Mouse (Mus musculus) ovary, postnatal 10 days (tissue): ENCODE data around the gene Gstp2.
A peak's percentile ranks its signal among the peaks of the same experiment; 100 is the strongest.
"Not testable (repeated sequence)": the region's sequence is repeated elsewhere in the genome, so short reads cannot be mapped to it uniquely, and the experiment has no call there.

Experiments
- DNase-seq: peaks from one replicate; pipeline ENCODE4 v3.0.0; 2022; ENCODE audit warnings: low spot score

The Gstp2 gene

DNA sequence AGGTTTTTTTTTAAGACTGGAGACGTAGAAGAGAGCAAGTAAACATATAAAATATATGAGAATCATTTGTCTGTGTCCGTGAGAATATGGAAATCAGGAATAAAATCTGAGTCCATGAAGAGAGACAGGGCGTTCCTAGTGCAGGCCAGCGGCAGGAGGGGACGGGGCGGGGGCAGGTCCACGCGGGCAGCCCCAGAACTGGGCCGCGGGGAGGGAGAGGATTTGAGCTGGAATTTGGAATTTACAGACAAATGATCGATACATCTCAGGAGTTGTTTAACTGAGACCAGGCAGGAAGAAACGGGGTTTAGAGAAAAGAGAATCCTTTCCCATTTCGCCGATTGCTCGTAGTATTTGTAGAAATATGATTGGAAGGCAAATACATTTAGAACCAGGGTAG, 24.5 kb upstream of the Gstp2 start:
- no peak for DNase-seq

DNA sequence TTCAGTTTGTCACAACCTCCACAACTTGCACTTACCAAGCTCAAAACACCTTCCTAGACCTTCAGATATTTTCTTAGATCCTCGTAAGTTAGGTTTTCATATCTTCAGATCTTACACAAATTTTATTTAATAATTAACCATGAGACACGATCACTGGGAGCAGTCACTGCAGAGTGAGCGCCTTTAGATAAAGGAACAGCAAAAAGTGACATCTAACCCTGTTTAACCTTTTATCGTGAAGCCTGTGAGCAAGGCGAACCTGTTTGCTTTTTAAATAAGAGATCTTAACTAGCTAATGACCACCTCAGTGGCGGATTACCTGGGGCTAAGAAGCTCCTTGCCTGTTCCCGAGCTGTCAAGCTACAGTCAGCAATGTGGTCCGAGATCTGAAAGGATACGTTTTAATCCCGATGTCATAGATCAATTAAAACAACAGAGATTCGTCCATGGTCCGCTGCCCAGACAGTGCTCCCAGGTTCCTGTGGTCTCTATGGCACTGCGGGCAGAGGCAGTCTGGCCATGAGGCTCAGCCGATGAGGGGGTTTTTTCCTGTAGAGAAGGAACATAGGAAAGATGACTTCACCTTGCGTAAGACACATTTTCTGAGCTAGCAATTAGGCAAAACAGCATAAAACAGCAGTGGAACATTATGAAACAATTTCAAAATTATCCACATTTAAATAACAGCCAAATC, 23.0 kb upstream of the Gstp2 start:
- DNase-seq, result no peak

DNA sequence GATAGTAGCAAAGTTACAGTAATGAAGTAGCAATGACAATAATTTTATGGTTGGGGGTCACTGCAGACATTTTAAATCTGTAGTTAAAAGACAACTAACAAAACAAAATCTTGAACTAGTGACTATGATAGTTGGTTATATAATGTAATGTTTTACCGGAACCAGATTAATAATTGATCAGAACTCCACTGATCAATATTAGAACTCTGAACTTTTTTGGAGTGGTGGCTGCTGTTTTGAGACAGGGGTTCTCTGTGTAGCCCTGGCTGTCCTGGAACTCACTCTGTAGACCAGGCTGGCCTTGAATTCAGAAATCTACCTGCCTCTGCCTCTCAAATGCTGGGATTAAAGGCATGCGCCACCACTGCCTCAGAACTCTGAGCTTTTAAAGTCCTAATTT, 22.4 kb upstream of the Gstp2 start:
- DNase-seq, result not testable (repeated sequence)

DNA sequence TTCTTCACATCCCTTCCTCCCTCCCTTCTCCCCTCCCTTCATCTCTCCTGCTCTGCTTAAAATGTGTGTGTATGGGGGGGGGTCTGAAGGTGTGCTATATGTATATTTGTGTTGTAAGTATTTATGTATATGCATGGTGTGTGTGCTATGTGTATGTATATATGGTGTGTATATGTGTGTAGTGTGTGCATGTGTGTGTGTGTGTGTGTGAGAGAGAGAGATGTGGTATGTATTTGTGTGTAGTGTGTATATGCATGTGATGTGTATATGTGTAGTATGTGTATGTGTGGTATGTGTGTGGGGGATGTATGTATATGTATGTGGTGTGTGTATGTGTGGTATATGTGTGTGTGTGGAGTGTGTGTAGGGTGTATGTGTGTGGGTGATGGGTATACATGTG, 21.1 kb upstream of the Gstp2 start:
- DNase-seq, result no peak

DNA sequence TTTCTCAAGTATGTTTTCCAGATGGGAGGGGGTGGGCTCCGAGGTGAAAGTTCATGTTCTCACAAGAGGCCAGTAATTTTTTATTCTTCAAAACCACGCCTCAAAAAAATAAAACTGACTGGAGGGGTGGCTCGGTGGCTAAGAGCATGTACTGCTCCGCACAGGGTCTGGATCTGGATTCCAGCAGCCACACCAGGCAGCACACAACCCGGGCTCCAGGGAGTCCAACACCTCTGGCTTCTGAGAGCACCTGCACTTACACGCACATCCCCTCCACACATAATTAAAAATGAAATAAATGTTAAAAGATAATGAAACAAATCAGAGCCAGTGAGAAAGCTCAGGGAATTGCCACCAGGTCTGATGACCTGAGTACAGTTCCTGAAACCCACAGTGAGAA, 20.5 kb upstream of the Gstp2 start:
- DNase-seq, result no peak

DNA sequence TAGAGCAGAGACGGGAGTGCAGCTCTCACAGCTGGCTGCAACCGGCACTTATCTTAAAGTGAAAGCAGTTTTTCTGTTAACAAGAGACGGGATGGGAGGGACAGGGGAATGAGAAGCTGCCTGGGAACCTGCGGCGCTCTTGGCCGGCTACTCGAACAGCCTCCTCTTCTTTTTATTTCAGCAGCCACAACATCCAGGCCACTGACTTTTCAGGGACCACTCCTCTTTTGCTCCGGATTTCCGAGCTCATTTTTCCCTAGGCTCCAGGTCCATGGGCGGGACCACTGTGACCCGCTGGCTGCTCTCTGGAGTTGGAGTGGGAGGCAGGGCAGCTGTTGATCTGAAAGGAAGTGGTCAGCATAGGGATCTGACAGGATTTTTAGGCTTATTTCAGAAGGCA, 18.7 kb upstream of the Gstp2 start:
- not testable (repeated sequence) for DNase-seq

DNA sequence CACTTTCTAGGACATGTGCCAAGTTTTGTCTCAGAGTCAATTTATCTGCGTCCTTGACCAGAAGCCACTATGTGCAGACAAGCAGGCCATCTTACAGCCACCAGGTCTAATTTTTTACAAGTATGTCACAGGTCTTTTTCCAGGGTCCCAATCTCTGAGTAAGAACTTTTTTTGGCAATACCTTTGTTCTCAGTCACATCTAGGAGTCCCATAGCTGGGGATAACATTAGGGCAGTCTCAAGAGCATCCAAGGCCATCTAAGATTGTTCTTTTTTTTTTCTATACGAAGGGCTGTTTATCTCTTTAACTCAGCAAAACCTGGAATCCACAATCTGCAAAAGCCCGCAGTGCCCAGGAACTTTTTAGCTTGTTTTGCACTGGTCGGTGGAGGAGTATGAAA, 17.5 kb upstream of the Gstp2 start:
- not testable (repeated sequence) for DNase-seq

DNA sequence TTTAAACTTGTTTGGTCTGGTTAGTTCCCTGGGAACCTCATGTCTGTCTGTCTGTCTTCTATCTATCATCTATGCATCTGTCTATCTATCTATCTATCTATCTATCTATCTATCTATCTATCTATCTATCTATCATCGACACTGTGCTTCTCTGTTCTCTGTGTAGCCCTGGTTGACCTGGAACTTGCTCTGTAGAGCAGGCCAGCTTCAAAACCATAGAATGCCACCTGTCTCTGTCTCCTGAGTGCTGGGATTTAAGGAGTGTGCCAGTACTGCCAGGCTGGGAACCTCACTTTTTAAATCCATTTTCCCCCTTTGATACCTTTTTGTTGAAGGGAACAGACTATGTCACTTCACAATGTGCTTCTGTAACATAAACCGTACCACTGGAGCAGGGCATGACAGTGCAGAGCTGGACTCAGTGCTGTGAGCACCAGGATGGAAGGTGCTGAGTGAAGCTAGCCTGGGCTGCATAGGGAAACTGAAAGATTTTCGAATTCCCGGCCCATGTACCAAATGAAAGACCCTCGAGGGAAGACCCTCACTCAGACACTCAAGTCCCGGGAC, 15.2 kb upstream of the Gstp2 start:
- DNase-seq, result no peak

DNA sequence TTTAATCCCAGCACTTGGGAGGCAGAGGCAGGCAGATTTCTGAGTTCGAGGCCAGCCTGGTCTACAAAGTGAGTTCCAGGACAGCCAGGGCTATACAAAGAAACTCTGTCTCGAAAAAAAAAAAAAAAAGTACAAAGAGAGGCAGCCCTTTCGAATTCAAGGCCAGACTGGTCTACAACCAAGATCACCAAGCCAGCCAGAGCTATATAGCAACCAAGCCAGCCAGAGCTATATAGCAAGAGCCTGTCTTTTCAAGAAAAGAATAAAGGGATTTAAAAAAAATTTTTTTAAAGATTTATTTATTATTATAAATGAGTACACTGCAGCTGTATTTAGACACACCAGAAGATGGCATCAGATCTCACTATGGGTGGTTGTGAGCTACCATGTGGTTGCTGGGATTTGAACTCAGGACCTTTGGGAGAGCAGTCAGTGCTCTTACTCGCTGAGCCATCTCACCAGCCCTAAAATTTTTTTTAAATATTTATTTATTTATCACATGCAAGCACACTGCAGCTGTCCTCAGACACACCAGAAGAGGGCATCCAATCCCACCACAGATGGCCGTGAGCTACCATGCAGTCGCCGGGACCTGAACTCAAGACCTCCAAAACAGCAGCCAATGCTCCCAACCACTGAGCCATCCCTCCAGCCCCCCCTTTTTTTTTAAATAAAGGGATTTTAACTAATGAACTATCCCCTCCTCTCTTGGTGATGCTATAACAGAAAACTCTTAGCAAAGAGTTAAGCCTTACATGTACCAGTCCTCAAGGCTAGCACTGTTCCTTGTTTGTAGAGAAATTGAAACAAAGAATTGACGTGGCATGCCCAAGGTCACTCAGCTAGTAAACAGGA, 14.4 kb upstream of the Gstp2 start:
- DNase-seq, result not testable (repeated sequence)

DNA sequence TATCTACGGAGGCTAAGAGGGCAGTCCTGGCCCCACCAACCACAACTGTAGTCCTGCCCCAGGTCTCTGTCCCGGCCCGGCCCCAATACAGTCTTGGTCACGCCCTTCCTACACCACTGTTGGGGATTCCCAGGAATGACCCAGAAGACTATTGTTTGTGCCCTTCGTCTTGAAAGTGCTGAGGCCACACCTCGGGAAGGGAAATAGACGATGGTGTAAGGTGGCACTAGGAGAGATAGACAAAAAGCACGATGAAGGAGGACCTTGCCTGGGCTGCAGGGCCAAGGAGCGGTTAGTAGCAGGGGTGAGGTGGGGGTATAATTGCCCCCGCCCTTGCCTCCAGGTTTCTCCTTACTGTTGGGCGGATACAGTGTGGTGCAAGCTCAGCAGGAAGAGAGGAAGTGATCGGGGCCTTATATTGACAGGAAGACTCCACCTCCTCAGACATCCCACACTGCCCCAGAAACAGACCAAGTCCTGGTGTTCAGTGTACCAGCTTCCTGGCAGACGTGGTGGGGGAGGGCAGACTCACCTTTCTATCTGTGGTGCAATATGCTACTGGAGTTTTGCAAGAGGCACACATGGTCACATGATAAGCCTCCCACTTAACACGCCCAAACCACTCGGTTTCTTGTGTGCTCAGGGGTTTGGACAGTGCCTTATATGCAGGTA, 13.4 kb upstream of the Gstp2 start, which contains the start of gene Gstp3:
Gene Gstp3, minus strand, starts transcription at position 501 of the 672 bp plus-strand sequence.
- no peak for DNase-seq

DNA sequence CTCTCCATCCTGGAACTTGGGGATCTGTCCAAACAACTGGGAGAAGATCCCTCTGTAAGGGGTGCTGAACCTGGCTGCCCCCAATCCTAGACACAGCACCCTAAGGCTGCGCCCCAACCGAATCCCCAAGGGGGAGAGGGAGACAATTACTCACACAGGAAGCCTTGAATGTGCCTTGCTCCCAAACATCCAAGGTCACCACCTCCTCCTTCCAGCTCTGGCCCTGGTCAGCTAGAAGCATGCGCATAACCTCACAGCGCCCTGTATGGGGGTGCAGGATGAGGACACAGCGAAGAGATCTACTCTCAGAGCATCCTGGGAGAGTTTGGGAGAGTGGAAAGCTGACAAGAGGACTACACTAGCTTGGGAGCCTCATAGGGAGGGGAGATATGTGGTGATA, 12.8 kb upstream of the Gstp2 start:
- no peak for DNase-seq

DNA sequence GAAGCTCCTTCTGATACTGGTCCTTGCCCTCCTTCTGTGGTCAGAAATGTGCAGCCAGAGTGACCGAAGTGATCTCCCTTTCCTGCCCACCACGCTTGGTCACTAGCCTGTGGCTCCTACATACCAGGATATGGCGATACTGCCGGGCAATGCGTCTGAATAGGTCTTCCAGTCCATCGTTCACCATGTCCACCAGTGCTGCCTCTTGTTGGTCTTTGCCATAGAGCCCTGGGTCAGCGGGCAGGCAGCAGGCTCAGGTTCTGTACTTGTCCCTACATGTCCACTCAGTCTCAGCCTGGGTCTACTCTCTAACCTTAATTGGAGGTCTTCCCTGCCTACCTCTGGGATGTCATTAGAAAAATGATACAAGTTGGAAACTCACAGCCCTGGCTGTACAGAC, 12.1 kb upstream of the Gstp2 start:
- no peak for DNase-seq

DNA sequence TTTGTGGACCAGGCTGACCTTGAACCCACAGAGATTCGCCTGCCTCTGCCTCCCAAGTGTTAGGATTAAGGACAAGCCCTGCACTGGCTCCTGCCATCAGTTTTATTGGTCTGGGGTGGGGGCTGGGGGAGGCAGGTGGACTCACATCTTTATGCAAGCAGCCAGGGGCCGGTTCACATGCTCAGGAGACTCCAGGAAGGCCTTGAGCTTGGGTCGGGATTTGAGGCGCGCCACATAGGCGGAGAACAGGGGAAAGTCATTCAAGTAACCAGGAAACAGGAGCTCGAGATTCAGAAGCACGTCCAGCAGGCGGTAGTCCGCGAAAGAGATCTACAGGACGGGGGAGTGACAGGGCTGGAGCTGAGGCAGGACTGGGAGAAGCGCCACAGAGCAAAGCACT, 11.6 kb upstream of the Gstp2 start:
- DNase-seq, result no peak

DNA sequence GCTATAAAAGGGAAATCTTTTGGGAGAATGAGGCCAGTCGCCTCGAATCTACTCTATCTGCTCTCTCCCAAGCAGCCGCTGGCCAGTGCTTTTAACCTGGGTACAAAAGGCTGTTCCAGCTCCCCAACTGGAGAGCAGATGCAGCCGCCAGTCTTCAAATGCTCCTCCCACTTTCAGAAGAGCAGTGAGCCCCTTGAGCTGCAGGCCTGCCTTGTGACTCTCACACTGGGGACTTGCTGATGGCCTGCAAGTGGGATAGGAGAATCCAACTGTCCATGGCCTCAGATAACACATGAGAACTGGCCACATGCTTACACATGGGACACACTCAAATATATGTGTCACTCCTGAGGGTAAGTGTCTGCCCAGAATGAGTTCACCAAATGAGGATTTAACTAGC, 10.9 kb upstream of the Gstp2 start:
- DNase-seq, result no peak

DNA sequence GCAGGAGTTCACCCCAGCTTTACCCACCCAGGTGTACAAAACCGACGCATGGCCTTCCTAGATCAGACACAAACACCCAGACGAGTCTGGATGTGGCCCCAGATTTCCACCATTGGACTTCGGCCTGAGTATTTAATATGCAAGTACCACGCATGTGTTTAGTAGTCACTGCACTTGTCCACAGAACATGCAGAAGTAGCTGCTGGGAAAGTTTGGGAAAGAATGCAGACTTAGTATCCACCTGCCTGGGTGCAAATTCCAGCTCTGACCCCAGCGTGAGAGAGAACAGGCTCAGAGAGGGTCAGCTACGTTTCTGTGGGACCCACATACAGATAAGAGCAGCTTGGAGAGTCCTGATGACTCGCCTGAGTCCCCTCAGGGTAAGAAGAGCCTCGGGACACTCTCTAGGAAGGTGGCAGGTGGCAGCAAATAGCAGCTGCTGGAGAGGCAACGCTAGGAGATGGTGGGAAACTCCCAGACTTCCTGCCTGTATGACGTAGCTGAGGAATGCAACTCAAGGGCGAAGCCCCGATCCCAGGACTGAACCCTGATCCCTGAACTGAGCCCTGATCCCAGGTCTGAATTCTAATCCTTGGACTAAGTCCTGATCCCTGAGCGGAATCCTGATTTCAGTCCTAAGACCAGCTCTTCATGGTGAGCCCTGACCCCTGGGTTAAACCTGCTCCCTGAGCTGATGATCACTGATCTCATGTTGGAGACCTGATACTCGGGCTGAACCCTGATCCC, 10.3 kb upstream of the Gstp2 start:
- DNase-seq, result no peak

DNA sequence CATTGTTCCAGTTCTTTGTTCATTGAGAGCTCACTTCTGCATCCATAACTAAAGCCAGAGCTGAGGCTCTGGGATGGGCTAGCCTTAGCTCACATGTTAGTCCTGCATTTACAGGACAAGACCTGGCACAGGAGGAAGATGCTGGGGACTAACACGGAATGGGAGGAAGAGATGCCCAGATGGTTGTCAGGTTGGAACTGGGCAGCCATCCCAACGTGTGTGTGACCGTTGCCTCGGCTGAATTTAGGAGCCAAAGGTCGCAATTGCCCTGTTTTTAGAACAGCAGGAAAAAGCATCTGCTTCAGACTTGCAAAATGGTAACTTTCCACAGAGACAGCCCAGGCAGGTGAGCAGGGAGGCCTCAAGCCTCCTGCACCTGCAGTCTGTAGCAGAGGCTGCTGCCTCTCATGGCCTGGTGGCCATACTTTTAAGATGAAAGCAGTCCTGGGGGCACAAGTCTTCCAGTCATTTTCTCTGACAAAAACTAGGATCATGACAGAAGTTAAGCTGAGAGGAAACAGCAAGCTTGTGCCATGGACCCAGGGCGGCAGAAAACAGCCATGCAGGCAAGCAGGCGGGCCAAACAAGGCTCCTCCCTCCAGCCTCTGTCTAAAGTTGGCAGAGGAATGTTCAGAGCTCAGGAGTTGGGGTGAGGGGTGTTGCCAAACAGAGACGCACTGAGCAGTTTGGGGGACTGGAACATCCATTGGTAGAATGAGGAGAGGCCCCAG, 9.6 kb upstream of the Gstp2 start:
- no peak for DNase-seq

DNA sequence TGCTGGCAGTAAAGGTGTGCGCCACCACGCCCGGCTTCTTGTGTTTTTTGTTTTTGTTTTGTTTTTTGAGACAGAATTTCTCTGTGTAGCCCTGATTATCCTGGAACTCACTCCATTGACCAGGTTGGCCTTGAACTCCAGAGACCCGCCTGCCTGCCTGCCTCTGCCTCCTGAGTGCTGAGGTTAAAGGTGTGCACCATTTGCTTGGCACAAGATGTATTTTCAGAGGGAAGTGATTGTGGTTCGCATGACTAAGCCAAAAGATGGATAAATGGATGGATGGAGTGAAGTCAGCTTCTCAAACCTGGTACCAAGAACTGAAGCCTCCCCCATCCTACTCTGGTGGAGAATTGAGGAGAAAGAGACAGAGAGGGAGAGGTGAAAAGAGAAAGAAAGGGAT, 8.8 kb upstream of the Gstp2 start:
- DNase-seq, result no peak

DNA sequence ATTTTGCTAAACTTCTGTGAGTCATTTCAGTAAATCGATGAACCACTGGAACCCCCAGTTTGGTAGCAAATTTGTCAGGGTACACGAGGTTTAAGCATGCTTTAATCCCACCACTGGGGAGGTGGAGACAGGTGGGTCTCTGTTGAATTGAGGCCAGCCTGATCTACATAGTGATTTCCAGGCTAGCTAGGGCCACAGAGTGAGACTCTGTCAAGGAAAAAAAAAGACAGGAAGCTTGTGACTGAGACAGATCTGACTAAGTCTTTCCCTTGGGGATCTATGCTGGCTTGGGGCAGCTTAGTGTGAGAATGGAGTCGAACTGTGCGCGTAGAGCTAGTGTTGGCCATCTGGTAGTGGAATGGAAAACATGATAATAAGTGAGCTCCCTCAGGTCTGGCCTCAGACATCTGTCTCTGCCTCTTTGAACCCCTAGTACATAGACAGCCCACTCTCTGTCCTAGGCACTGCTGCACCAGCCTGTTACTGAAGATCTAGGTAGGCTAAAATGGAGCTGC, 6.8 kb upstream of the Gstp2 start:
- DNase-seq, result no peak

DNA sequence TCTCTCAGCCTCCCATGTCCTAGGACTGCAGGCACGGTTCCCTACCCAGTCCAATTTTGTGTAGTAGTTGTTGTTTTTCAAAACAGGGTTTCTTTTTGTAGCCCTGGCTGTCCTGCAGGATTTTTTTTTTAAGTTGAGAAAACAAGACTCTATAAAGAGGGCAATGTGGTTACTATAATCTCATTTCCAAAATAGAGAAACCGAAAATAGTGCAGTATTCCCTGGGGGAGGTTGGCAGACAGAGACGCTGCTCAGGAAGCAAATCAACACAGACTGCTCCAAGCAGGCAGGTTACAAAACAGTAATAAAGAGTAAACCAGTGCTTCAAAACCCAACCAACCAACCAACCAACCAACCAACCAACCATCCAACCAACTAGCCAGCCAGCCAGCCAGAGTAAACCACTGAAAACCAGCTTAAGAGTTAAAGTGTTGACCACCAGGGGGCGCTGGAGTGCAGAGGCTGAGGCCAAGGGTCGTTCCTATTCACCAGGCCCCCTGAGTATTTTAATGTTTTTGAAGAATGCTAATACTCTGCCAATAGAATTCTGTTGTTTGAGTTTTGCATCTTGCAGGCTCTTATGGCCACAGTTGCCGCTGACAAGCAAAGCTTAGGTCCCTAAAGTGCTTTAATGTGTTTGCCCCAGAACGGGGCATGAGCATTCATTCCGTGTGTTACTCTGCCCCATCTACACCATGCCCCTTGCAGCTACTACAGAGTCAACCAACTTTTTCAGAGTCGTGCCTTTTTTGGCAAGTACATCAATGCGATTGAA, 6.1 kb upstream of the Gstp2 start:
- DNase-seq, result peak; percentile 39

DNA sequence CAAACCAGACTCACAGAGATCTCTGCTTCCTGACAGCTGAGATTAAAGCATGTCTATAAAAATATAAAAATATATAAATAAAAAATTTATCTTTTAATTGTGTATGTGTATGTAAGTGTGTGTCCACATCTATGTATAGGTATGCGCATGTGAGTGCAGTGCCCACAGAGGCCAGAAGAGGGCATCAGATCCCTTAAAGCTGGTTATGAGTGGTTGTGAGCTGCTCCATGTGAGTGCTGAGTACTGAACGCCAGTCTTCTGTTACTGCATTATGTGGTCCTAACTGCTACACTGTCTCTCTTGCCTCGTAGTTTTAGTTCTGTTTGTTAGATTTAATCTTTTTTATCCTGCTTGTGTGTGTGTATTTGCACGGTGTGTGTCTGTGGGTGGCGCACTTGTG, 5.2 kb upstream of the Gstp2 start:
- no peak for DNase-seq
